Mouse (Mus musculus) erythroblast, embryonic 14.5 days (primary cell): ENCODE results near the gene Slc22a12.

Experiments used
- GATA1 ChIP-seq: IDR thresholded peaks from 2 replicates; pipeline ENCODE4 v1.6.1; 2012; ENCODE audit warnings: low read length, inconsistent platforms, mixed read lengths
- TAL1 ChIP-seq: IDR thresholded peaks from 3 replicates; pipeline ENCODE4 v1.6.1; 2012; ENCODE audit warnings: low read length, inconsistent platforms, mixed read lengths

DNA sequence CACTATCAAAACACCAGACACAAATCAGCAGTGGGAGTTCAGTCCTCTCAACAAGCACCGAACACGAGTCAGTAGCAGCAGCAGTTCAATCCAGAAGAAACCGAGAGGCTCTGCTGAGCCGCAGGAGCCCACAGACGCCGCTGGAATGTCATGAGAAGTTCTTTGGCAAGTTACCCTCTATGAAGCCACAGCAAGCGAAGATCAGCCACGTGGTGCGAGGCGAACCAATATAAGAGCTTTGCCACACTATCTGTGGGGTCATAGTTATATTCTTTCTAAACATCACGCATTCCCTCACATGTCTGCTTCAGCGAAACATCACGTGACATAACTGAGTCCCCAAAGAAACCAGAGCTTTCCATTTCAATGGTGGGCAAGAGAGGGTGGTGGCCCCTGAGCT is 1.9 kb upstream of the Slc22a12 start:
- no peak for TF ChIP-seq GATA1
- no peak for TF ChIP-seq TAL1
